Comparison of ENCODE assay signal across 7 mouse cellular contexts in the genomic region with DNA sequence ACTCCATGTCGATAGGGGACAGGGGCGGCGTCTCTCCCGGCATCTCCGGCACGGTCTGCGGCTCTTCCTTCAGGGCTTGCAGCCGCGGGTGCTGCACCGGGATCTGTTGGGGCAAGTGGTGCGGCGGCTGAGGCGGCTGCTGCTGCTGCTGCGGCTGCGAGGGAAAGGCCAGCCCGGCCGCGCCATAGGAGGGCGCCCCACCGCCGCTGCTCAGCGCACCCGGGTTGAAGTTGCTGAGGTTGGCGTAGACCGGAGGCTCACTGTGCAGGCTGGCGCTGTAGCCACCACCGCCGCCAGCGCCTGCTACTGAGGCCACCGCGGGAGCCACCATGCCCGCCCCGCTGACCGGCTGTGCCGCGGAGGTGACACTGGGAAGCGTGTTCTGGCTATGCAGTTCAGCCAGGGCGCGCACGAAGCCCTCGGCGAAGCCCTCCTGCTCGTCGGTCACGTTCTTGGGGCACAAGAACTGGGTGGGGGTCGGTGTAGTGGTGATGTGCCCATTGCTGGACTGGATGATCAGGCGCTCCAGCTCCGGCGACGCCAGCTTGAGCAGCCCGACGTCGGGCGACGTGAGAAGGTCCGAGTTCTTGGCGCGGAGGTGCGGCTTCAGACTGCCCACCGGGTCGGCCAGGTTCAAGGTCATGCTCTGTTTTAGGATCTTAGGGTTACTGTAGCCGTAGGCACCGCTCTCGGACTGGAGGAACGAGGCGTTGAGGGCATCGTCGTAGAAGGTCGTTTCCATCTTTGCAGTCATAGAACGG. TPM values are rescaled to one million over a fixed set of nuclear protein-coding genes. Genes with fewer than 3 reads are reported as not detected.
DNase-seq lines count a peak whose midpoint lies in the region; ATAC-seq and TF ChIP-seq lines count a peak whose summit lies in the region.

No protein-coding gene starts in this region.

- peaks cover 11% of the 10 kb centered on the region for H3K4me1 ChIP-seq in embryonic facial prominence, embryonic 14.5 days (ENCODE audit: control insufficient read depth, insufficient read depth, low read length)
- H3K4me1 ChIP-seq in heart, embryonic 12.5 days (replicated peaks) = peaks cover 14% of the 10 kb centered on the region
- H3K4me1 ChIP-seq in kidney, postnatal 0 days (replicated peaks; ENCODE audit: insufficient read depth, low read length) = peaks cover 15% of the 10 kb centered on the region
- H3K4me1 ChIP-seq in liver, adult 2 months (ENCODE audit: control insufficient read depth, insufficient read depth, low read length) = 0 out of 2 replicates have a peak, but pooled peaks cover 2% of the 10 kb centered on the region

- H3K4me2 ChIP-seq in embryonic facial prominence, embryonic 14.5 days (ENCODE audit: low read depth, low read length) = peak overlapping the region; percentile 90
- peak overlapping the region; percentile 85 for H3K4me2 ChIP-seq in heart, embryonic 12.5 days
- peak overlapping the region; percentile 91 for H3K4me2 ChIP-seq in kidney, postnatal 0 days (ENCODE audit: low read length)
- H3K4me2 ChIP-seq in myocyte (ENCODE audit: low read depth) = peak overlapping the region; percentile 87

- DNase-seq in adrenal gland, postnatal 14 days = peak; percentile 87
- DNase-seq in embryonic facial prominence, embryonic 14.5 days (ENCODE audit: low spot score) = peak; percentile 81
- DNase-seq in kidney, postnatal 0 days (ENCODE audit: low spot score) = peak; percentile 84
- DNase-seq in liver, adult 2 months (ENCODE audit: extremely low read depth, low read depth, low spot score) = peak; percentile 53
- peak; percentile 75 to 85 for DNase-seq in spleen, postnatal 4 days (ENCODE audit: low spot score in 2 of 2)

- H3K9me3 ChIP-seq in embryonic facial prominence, embryonic 14.5 days (ENCODE audit: control insufficient read depth, low read length) = no peaks in the 10 kb centered on the region
- H3K9me3 ChIP-seq in heart, embryonic 12.5 days (replicated peaks) = no peaks in the 10 kb centered on the region
- H3K9me3 ChIP-seq in kidney, postnatal 0 days (replicated peaks; ENCODE audit: low read length) = no peaks in the 10 kb centered on the region

- peak overlapping the region; percentile 99 for H3K27ac ChIP-seq in embryonic facial prominence, embryonic 14.5 days (replicated peaks; ENCODE audit: low read depth, low read length)
- H3K27ac ChIP-seq in heart, embryonic 12.5 days (ENCODE audit: poor library complexity, severe bottlenecking) = peak overlapping the region; percentile 100
- peak overlapping the region; percentile 99 for H3K27ac ChIP-seq in kidney, postnatal 0 days
- peak overlapping the region; percentile 92 for H3K27ac ChIP-seq in liver, adult 2 months (replicated peaks; ENCODE audit: insufficient read depth, low read depth, low read length)

- peak overlapping the region; percentile 51 for H3ac ChIP-seq in myocyte (ENCODE audit: control insufficient read depth, insufficient read length)

- under 1% methylated on average over 57 of the region's 70 CpGs for WGBS in embryonic facial prominence, embryonic 14.5 days
- WGBS in heart, embryonic 12.5 days = under 1% methylated on average over 70 of the region's 70 CpGs
- under 1% methylated on average over 70 of the region's 70 CpGs for WGBS in kidney, postnatal 0 days
- under 1% methylated on average over 70 of the region's 70 CpGs for WGBS in liver, adult 2 months

- ATAC-seq in embryonic facial prominence, embryonic 14.5 days (ENCODE audit: low read depth) = 0 out of 2 replicates have a peak, but pooled peaks have one; percentile 3
- no peak for ATAC-seq in heart, embryonic 12.5 days (ENCODE audit: insufficient number of reproducible peaks, low FRiP score)
- no peak for ATAC-seq in kidney, postnatal 0 days (replicated peaks; ENCODE audit: low FRiP score, low read depth)

- no peak for TF ChIP-seq POLR2A in liver, adult 2 months (IDR thresholded peaks at IDR 0.05; ENCODE audit: extremely low read depth, insufficient read depth, low read length)
- peak; percentile 41 for TF ChIP-seq POLR2A in myocyte (IDR thresholded peaks at IDR 0.05; ENCODE audit: insufficient read length, low read depth)

- H3K9ac ChIP-seq in embryonic facial prominence, embryonic 14.5 days (ENCODE audit: low read depth, low read length) = peak overlapping the region; percentile 94
- peak overlapping the region; percentile 99 for H3K9ac ChIP-seq in heart, embryonic 12.5 days
- peak overlapping the region; percentile 98 for H3K9ac ChIP-seq in kidney, postnatal 0 days (ENCODE audit: low read depth, low read length)
- peak overlapping the region; percentile 86 for H3K9ac ChIP-seq in liver, adult 2 months (ENCODE audit: low read depth, low read length)

- no peaks in the 10 kb centered on the region for H3K79me2 ChIP-seq in liver, adult 2 months (ENCODE audit: control insufficient read depth, insufficient read depth, low read length)
- peaks cover 30% of the 10 kb centered on the region for H3K79me2 ChIP-seq in myocyte (ENCODE audit: control insufficient read depth, insufficient read depth)

- H3K4me3 ChIP-seq in embryonic facial prominence, embryonic 14.5 days (ENCODE audit: low read depth, low read length) = peak overlapping the region; percentile 80
- H3K4me3 ChIP-seq in heart, embryonic 12.5 days = peak overlapping the region; percentile 95
- H3K4me3 ChIP-seq in kidney, postnatal 0 days (replicated peaks; ENCODE audit: low read depth, low read length) = peak overlapping the region; percentile 94
- H3K4me3 ChIP-seq in liver, adult 2 months (ENCODE audit: insufficient read depth, low read depth, low read length) = peak overlapping the region; percentile 75
- H3K4me3 ChIP-seq in myocyte = peak overlapping the region; percentile 100

- peak; percentile 68 for TF ChIP-seq CTCF in kidney, postnatal 0 days (IDR thresholded peaks at IDR 0.05; ENCODE audit: low read depth)
- peak; percentile 68 for TF ChIP-seq CTCF in liver, adult 2 months (IDR thresholded peaks at IDR 0.05; ENCODE audit: low read depth, low read length)

- H3K27me3 ChIP-seq in embryonic facial prominence, embryonic 14.5 days (replicated peaks; ENCODE audit: control insufficient read depth, insufficient read depth, low read length) = no peaks in the 10 kb centered on the region
- no peaks in the 10 kb centered on the region for H3K27me3 ChIP-seq in heart, embryonic 12.5 days (replicated peaks)
- H3K27me3 ChIP-seq in kidney, postnatal 0 days (ENCODE audit: insufficient read depth, low read length) = no peaks in the 10 kb centered on the region
- no peaks in the 10 kb centered on the region for H3K27me3 ChIP-seq in liver, adult 2 months (ENCODE audit: control insufficient read depth, insufficient read depth, low read length)
- no peaks in the 10 kb centered on the region for H3K27me3 ChIP-seq in myocyte (ENCODE audit: control insufficient read depth, insufficient read depth, insufficient read length)

- H3K36me3 ChIP-seq in embryonic facial prominence, embryonic 14.5 days (ENCODE audit: control insufficient read depth, insufficient read depth, low read length) = no peaks in the 10 kb centered on the region
- no peaks in the 10 kb centered on the region for H3K36me3 ChIP-seq in heart, embryonic 12.5 days
- H3K36me3 ChIP-seq in kidney, postnatal 0 days (ENCODE audit: insufficient read depth, low read length) = no peaks in the 10 kb centered on the region
- no peaks in the 10 kb centered on the region for H3K36me3 ChIP-seq in liver, adult 2 months (ENCODE audit: control insufficient read depth, insufficient read depth, low read length)
- H3K36me3 ChIP-seq in myocyte (ENCODE audit: control insufficient read depth, insufficient read depth) = no peaks in the 10 kb centered on the region

TF ChIP-seq in myocyte, 11 proteins besides CTCF, POLR2A, EP300 and RAD21:
- peak in 1 of 3 experiments; percentile 3 for TF ChIP-seq MYOD1 (IDR thresholded peaks at IDR 0.05; ENCODE audit: control insufficient read depth in 1 of 3, insufficient read length in 2 of 3, low read depth in 2 of 3)
- TF ChIP-seq MAX (IDR thresholded peaks at IDR 0.05; ENCODE audit: low read depth) = no peak
- no peak for TF ChIP-seq USF1 (IDR thresholded peaks at IDR 0.05; ENCODE audit: low read depth)
- peak; percentile 71 for TF ChIP-seq POLR2AphosphoS2 (IDR thresholded peaks at IDR 0.05; ENCODE audit: insufficient read length, low read depth)
- no peak for TF ChIP-seq SRF (IDR thresholded peaks at IDR 0.05; ENCODE audit: control insufficient read depth, insufficient read length, low read depth)
- no peak for TF ChIP-seq TCF12 (IDR thresholded peaks at IDR 0.05; ENCODE audit: insufficient read depth, poor library complexity, severe bottlenecking)
- peak in 1 of 3 experiments; percentile 33 for TF ChIP-seq MYOG (IDR thresholded peaks at IDR 0.05; ENCODE audit: control insufficient read depth in 1 of 3, insufficient read depth in 1 of 3, insufficient read length in 2 of 3, low read depth in 2 of 3)

RNA-seq across cellular contexts. Expression of a gene that starts 1.3 kb away (rescaled TPM):
- total RNA-seq in adrenal gland, postnatal 14 days (2021) = 68.6 and 95.7 TPM in 2 replicates
- polyA plus RNA-seq in embryonic facial prominence, embryonic 14.5 days (2014; fragmentation: Nextera tagmentation; extraction: Ambion mirVana) = 47.1 and 53.6 TPM in 2 replicates
- 95.0 and 95.1 TPM in 2 replicates for polyA plus RNA-seq in heart, embryonic 12.5 days (2016; fragmentation: Nextera tagmentation; extraction: Ambion mirVana)
- 55.1 and 60.1 TPM in 2 replicates for polyA plus RNA-seq in kidney, postnatal 0 days (2015; fragmentation: Nextera tagmentation; extraction: Ambion mirVana)
- total RNA-seq in liver, adult 2 months (2014; rRNA removed) = 3.7 and 5.2 TPM in 2 replicates
- polyA plus RNA-seq in liver, adult 2 months (2012; rRNA removed) = 3.2 and 5.7 TPM in 2 replicates
- 51.3 TPM for polyA plus RNA-seq in myocyte (2012; fragmentation: generic; extraction: Trizol)
